Mouse (Mus musculus): ENCODE results near the gene Gm14435.
"Not testable (repeated sequence)": the region's sequence is repeated elsewhere in the genome, so short reads cannot be mapped to it uniquely, and the experiment has no call there.

Gm14435 gene

GRCm38 (mm10) chr2:176423294-176423693 lies at the start of gene Gm14435:
Gm14435 (plus strand) TSS chr2:176423594.
- not testable (repeated sequence) for DNase-seq (ENCODE audit: low spot score in 2 of 2)
